9 mouse cellular contexts compared by ENCODE assay signal in the genomic region with DNA sequence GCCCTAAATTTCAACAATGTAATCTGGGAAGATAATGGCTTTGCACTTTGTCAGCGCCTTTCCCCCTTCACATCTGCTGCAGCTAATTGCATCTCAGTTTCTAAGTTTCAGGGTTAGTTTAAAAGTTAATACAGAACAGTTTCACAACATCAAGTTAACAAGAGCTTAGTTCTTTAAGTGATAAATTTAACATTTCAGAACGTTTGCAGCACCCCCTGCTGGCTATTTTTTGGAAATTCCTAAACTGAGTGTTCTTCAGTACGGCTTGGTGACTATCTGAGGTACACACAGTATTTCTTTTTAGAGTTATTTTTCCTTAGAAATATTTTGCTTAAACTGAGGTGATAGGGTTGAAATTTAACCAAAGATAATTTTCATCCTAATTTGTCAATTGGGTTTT.
DNase-seq lines count a peak whose midpoint lies in the region; ATAC-seq and TF ChIP-seq lines count a peak whose summit lies in the region.
"Had no signal": no experiment of that assay in that cellular context is flagged by ENCODE, and none has a peak within 500 bp of the region (broad histone marks: within the 10 kb centered on the region; RNA-seq: fewer than 3 reads in every experiment).

No protein-coding gene starts in this region.

- no peaks in the 10 kb centered on the region; the same call in 1 of the 2 replicates for H3K4me1 ChIP-seq in liver, adult 2 months (ENCODE audit: control insufficient read depth, insufficient read depth, low read length)
- no peaks in the 10 kb centered on the region for H3K4me1 ChIP-seq in liver, embryonic 11.5 days (replicated peaks; ENCODE audit: control insufficient read depth, insufficient read depth, low read length)
- H3K4me1 ChIP-seq in lung, embryonic 14.5 days (ENCODE audit: insufficient read depth), result no peaks in the 10 kb centered on the region

- no peak overlapping the region for H3K4me2 ChIP-seq in liver, embryonic 11.5 days
- no peak overlapping the region for H3K4me2 ChIP-seq in lung, embryonic 14.5 days

- no peak for ATAC-seq in liver, embryonic 11.5 days (replicated peaks; ENCODE audit: low FRiP score)
- ATAC-seq in lung, embryonic 14.5 days (ENCODE audit: insufficient read depth), result no peak

- no peaks in the 10 kb centered on the region for H3K27me3 ChIP-seq in liver, adult 2 months (ENCODE audit: control insufficient read depth, insufficient read depth, low read length)
- no peaks in the 10 kb centered on the region for H3K27me3 ChIP-seq in liver, embryonic 11.5 days (replicated peaks; ENCODE audit: control insufficient read depth, insufficient read depth, low read length)
- no peaks in the 10 kb centered on the region for H3K27me3 ChIP-seq in lung, embryonic 14.5 days (ENCODE audit: insufficient read depth, low read length)

- no peaks in the 10 kb centered on the region for H3K9me3 ChIP-seq in liver, embryonic 11.5 days (ENCODE audit: control insufficient read depth, low read length)
- no peaks in the 10 kb centered on the region for H3K9me3 ChIP-seq in lung, embryonic 14.5 days (ENCODE audit: low read depth, low read length)
- H3K9me3 ChIP-seq: G1E had no signal

- no peak for TF ChIP-seq CTCF in liver, adult 2 months (IDR thresholded peaks at IDR 0.05; ENCODE audit: low read depth, low read length)
- TF ChIP-seq CTCF in brain, embryonic 14.5 days (IDR thresholded peaks at IDR 0.05; ENCODE audit: borderline replicate concordance, extremely low read depth, insufficient read depth, insufficient read length), result no peak; the same call in 1 of the 2 replicates
- peak; percentile 60 for TF ChIP-seq CTCF in lung, embryonic 14.5 days (IDR thresholded peaks at IDR 0.05; ENCODE audit: low read depth)

- peak; percentile 80 for DNase-seq in embryo, embryonic 10.5 days (ENCODE audit: low spot score)
- DNase-seq in embryo, embryonic 10 days (ENCODE audit: low spot score), result no peak
- DNase-seq in liver, adult 2 months (ENCODE audit: extremely low read depth, low read depth, low spot score), result peak; percentile 36
- DNase-seq in liver, embryonic 11.5 days (ENCODE audit: low spot score), result no peak
- DNase-seq in brain, embryonic 14.5 days (ENCODE audit: low read depth), result peak; percentile 69
- DNase-seq in gastrocnemius, postnatal 10 days, result peak; percentile 22
- peak; percentile 88 for DNase-seq in lung, embryonic 14.5 days
- peak; percentile 42 for DNase-seq in thymus, postnatal 0 days (ENCODE audit: low spot score)

- no peak overlapping the region for H3K27ac ChIP-seq in liver, adult 2 months (replicated peaks; ENCODE audit: insufficient read depth, low read depth, low read length)
- H3K27ac ChIP-seq in liver, embryonic 11.5 days (ENCODE audit: low read depth, low read length), result no peak overlapping the region
- no peak overlapping the region for H3K27ac ChIP-seq in lung, embryonic 14.5 days (ENCODE audit: low read depth)

- WGBS in liver, adult 2 months, result 39% methylated on average over 3 of the region's 3 CpGs
- 34% methylated on average over 3 of the region's 3 CpGs for WGBS in liver, embryonic 11.5 days
- WGBS in lung, embryonic 14.5 days, result 36% methylated on average over 3 of the region's 3 CpGs

- no peak overlapping the region for H3K9ac ChIP-seq in liver, adult 2 months (ENCODE audit: low read depth, low read length)
- H3K9ac ChIP-seq in liver, embryonic 11.5 days (ENCODE audit: low read depth, low read length), result no peak overlapping the region
- no peak overlapping the region for H3K9ac ChIP-seq in lung, embryonic 14.5 days

- H3K79me2 ChIP-seq in liver, adult 2 months (ENCODE audit: control insufficient read depth, insufficient read depth, low read length), result no peaks in the 10 kb centered on the region

- TF ChIP-seq POLR2A in liver, adult 2 months (IDR thresholded peaks at IDR 0.05; ENCODE audit: extremely low read depth, insufficient read depth, low read length), result no peak
- no peak for TF ChIP-seq POLR2A in brain, embryonic 14.5 days (IDR thresholded peaks at IDR 0.05; ENCODE audit: borderline replicate concordance, extremely low read depth, insufficient read depth, insufficient read length, poor library complexity, severe bottlenecking)

- H3K36me3 ChIP-seq in liver, adult 2 months (ENCODE audit: control insufficient read depth, insufficient read depth, low read length), result no peaks in the 10 kb centered on the region; the same call in 1 of the 2 replicates
- 0 out of 2 replicates have a peak, but pooled peaks cover 2% of the 10 kb centered on the region for H3K36me3 ChIP-seq in liver, embryonic 11.5 days (ENCODE audit: control insufficient read depth, insufficient read depth, low read length)
- peaks cover 13% of the 10 kb centered on the region for H3K36me3 ChIP-seq in lung, embryonic 14.5 days (ENCODE audit: insufficient read depth)

- H3K4me3 ChIP-seq in liver, adult 2 months (ENCODE audit: insufficient read depth, low read depth, low read length), result no peak overlapping the region
- no peak overlapping the region for H3K4me3 ChIP-seq in liver, embryonic 11.5 days (ENCODE audit: low read depth, low read length)
- H3K4me3 ChIP-seq in lung, embryonic 14.5 days (ENCODE audit: low read depth, low read length), result no peak overlapping the region

Comparison
In these comparisons a context has a peak if more than half of its experiments do, and no peak if none do; other contexts are left out.
1. DNase-seq: peak in embryo, embryonic 10.5 days (single experiment), liver, adult 2 months (single experiment), brain, embryonic 14.5 days (single experiment), gastrocnemius, postnatal 10 days (single experiment), lung, embryonic 14.5 days (single experiment) and thymus, postnatal 0 days (single experiment); none in embryo, embryonic 10 days (single experiment) and liver, embryonic 11.5 days (single experiment).